Mouse (Mus musculus): ENCODE results near the gene Rbbp4.

- TF ChIP-seq CTCF (IDR thresholded peaks at IDR 0.05; ENCODE audit: control insufficient read depth, insufficient read depth, insufficient read length) (no peak), USF1 (IDR thresholded peaks at IDR 0.05; ENCODE audit: low read depth) (no peak), MAX (IDR thresholded peaks at IDR 0.05) (no peak), MYOG (IDR thresholded peaks at IDR 0.05; ENCODE audit: control insufficient read depth, extremely low read depth, insufficient read length) (no peak), FOSL1 (IDR thresholded peaks at IDR 0.05; ENCODE audit: insufficient read depth, low read length, poor library complexity, severe bottlenecking) (no peak), CEBPB (IDR thresholded peaks at IDR 0.05; ENCODE audit: low read depth) (no peak), MYOD1 (IDR thresholded peaks at IDR 0.05; ENCODE audit: control insufficient read depth, insufficient read length, low read depth) (peak; percentile 27)
Observed at GRCm38 (mm10) chr4:129260678-129261077, 74.5 kb downstream of the Rbbp4 start.

Measured in C2C12 (cell line).